Mouse (Mus musculus): ENCODE data around the gene Lgals3. TPM values are rescaled to one million over a fixed set of nuclear protein-coding genes. Genes with fewer than 3 reads are reported as not detected.
"Not testable (repeated sequence)": the region's sequence is repeated elsewhere in the genome, so short reads cannot be mapped to it uniquely, and the experiment has no call there.

The Lgals3 gene
- 1 to 10 TPM; 3.1 to 4.6 TPM for total RNA-seq (2021)

GRCm38 (mm10) chr14:47367461-47367860 is at the start of gene Lgals3:
Gene Lgals3 (plus strand): TSS chr14:47367751.
- DNase-seq: peak; percentile 38 to 50
- intact Hi-C loops (cut with DNase I): no loop called here

GRCm38 (mm10) chr14:47319362-47319761 is 48.2 kb upstream of the Lgals3 start:
- intact Hi-C loops (cut with DNase I): no loop called here

GRCm38 (mm10) chr14:47321581-47321980 is 46.0 kb upstream of the Lgals3 start:
- DNase-seq; intact Hi-C loops (cut with DNase I): not testable (repeated sequence)

More at GRCm38 (mm10) chr14:47319362-47319761, 48.2 kb upstream of the Lgals3 start:
- DNase-seq: no peak

GRCm38 (mm10) chr14:47325965-47326761 is 41.4 kb upstream of the Lgals3 start:
- intact Hi-C loops (cut with DNase I): no loop called here
- no peak for DNase-seq

GRCm38 (mm10) chr14:47327347-47327746 is 40.2 kb upstream of the Lgals3 start:
- DNase-seq: no peak
- intact Hi-C loops (cut with DNase I): no loop called here

- intact Hi-C loops (cut with DNase I): loop anchor here (10.0 kb wide), 1 partner anchor 193 kb away; no protein-coding TSS in a partner anchor
- DNase-seq: no peak
These were observed 35.6 kb upstream of the Lgals3 start for GRCm38 (mm10) chr14:47331920-47332319.

- DNase-seq: peak; percentile 55 to 74
- intact Hi-C loops (cut with DNase I): loop anchor here (1.0 to 10.0 kb wide), 2 partner anchors 61 to 190 kb away; no protein-coding TSS in a partner anchor
These were observed 32.7 kb upstream of the Lgals3 start for GRCm38 (mm10) chr14:47334819-47335218.

- DNase-seq: no peak
- intact Hi-C loops (cut with DNase I): loop anchor here (1.0 to 10.0 kb wide), 2 partner anchors 61 to 190 kb away; no protein-coding TSS in a partner anchor
These were observed 32.3 kb upstream of the Lgals3 start for GRCm38 (mm10) chr14:47335300-47335699.

- no peak for DNase-seq
- intact Hi-C loops (cut with DNase I): no loop called here
These were observed 27.2 kb upstream of the Lgals3 start for GRCm38 (mm10) chr14:47340231-47340925.

GRCm38 (mm10) chr14:47341811-47342291 is 25.7 kb upstream of the Lgals3 start:
- no peak for DNase-seq
- intact Hi-C loops (cut with DNase I): no loop called here

GRCm38 (mm10) chr14:47346715-47347114 is 20.8 kb upstream of the Lgals3 start:
- intact Hi-C loops (cut with DNase I): no loop called here
- no peak for DNase-seq

- DNase-seq: no peak
- intact Hi-C loops (cut with DNase I): no loop called here
These were observed 16.6 kb upstream of the Lgals3 start for GRCm38 (mm10) chr14:47350974-47351373.

- intact Hi-C loops (cut with DNase I): no loop called here
- no peak for DNase-seq
These were observed 15.3 kb upstream of the Lgals3 start for GRCm38 (mm10) chr14:47352272-47352671.

- no peak for DNase-seq
- intact Hi-C loops (cut with DNase I): no loop called here
These were observed 14.3 kb upstream of the Lgals3 start for GRCm38 (mm10) chr14:47353240-47353639.

- no peak for DNase-seq
- intact Hi-C loops (cut with DNase I): no loop called here
These were observed 13.4 kb upstream of the Lgals3 start for GRCm38 (mm10) chr14:47354111-47354577.

- no peak for DNase-seq
- intact Hi-C loops (cut with DNase I): no loop called here
These were observed 12.6 kb upstream of the Lgals3 start for GRCm38 (mm10) chr14:47354948-47355347.

GRCm38 (mm10) chr14:47356622-47357021 is 10.9 kb upstream of the Lgals3 start:
- no peak for DNase-seq
- intact Hi-C loops (cut with DNase I): no loop called here

GRCm38 (mm10) chr14:47359610-47360009 is 7.9 kb upstream of the Lgals3 start:
- no peak for DNase-seq
- intact Hi-C loops (cut with DNase I): no loop called here

GRCm38 (mm10) chr14:47361418-47361817 is 6.1 kb upstream of the Lgals3 start:
- intact Hi-C loops (cut with DNase I): no loop called here
- DNase-seq: no peak

GRCm38 (mm10) chr14:47361899-47362298 is 5.7 kb upstream of the Lgals3 start:
- no peak for DNase-seq
- intact Hi-C loops (cut with DNase I): no loop called here

GRCm38 (mm10) chr14:47364742-47365449 is 2.7 kb upstream of the Lgals3 start:
- DNase-seq: peak; percentile 28 to 35
- intact Hi-C loops (cut with DNase I): no loop called here

All from heart, postnatal 10 days (tissue).